Comparison of ENCODE assay signal across 8 mouse cellular contexts in genomic region chr17:46484461-46484875, GRCm38 (mm10). TPM values are rescaled to one million over a fixed set of nuclear protein-coding genes. Genes with fewer than 3 reads are reported as not detected.
A peak's percentile ranks its signal among the peaks of the same experiment; 100 is the strongest.
DNase-seq lines count a peak whose midpoint lies in the region; ATAC-seq and TF ChIP-seq lines count a peak whose summit lies in the region.

No protein-coding gene starts in this region.

- H3K4me2 ChIP-seq in forebrain, embryonic 15.5 days (replicated peaks) = peak overlapping the region; percentile 65

- peak overlapping the region; percentile 49; the same call in 1 of the 2 replicates for H3K27ac ChIP-seq in kidney, adult 2 months (ENCODE audit: insufficient read depth, low read depth, low read length)
- H3K27ac ChIP-seq in bone marrow, adult 2 months (ENCODE audit: control insufficient read depth, insufficient read depth, low read depth, low read length, poor library complexity) = peak overlapping the region; percentile 15; the same call in 1 of the 2 replicates
- H3K27ac ChIP-seq in forebrain, embryonic 15.5 days (replicated peaks) = no peak overlapping the region
- peak overlapping the region; percentile 78 for H3K27ac ChIP-seq in midbrain, embryonic 10.5 days (replicated peaks)

- no peaks in the 10 kb centered on the region for H3K9me3 ChIP-seq in forebrain, embryonic 15.5 days
- no peaks in the 10 kb centered on the region for H3K9me3 ChIP-seq in midbrain, embryonic 10.5 days (replicated peaks)

- H3K9ac ChIP-seq in forebrain, embryonic 15.5 days (replicated peaks) = peak overlapping the region; percentile 34; the same call in 1 of the 2 replicates

- ATAC-seq in forebrain, embryonic 15.5 days (replicated peaks) = no peak

- DNase-seq in kidney, adult 2 months = peak; percentile 29
- DNase-seq in kidney, postnatal 4 days = no peak
- peak; percentile 27 for DNase-seq in midbrain, embryonic 10.5 days (ENCODE audit: low spot score)
- DNase-seq in left cerebral cortex, adult 11 months (ENCODE audit: low spot score) = no peak
- no peak for DNase-seq in adrenal gland, adult (ENCODE audit: inconsistent age in 2 of 2, low spot score in 1 of 2)
- no peak for DNase-seq in thymus, postnatal 36 days

- H3K36me3 ChIP-seq in kidney, adult 2 months (ENCODE audit: control insufficient read depth, insufficient read depth, low read length) = no peaks in the 10 kb centered on the region
- H3K36me3 ChIP-seq in forebrain, embryonic 15.5 days = peaks cover 10% of the 10 kb centered on the region
- H3K36me3 ChIP-seq in midbrain, embryonic 10.5 days = peaks cover 10% of the 10 kb centered on the region

- H3K4me3 ChIP-seq in kidney, adult 2 months (ENCODE audit: insufficient read depth, low read depth, low read length) = no peak overlapping the region
- no peak overlapping the region for H3K4me3 ChIP-seq in bone marrow, adult 2 months (replicated peaks; ENCODE audit: control insufficient read depth, low read depth, low read length)
- peak overlapping the region; percentile 32 for H3K4me3 ChIP-seq in forebrain, embryonic 15.5 days
- peak overlapping the region; percentile 60 for H3K4me3 ChIP-seq in midbrain, embryonic 10.5 days

- peak; percentile 26; the same call in 1 of the 2 replicates for TF ChIP-seq CTCF in kidney, adult 2 months (conservative IDR thresholded peaks at IDR 0.05; ENCODE audit: insufficient read depth, insufficient read length, low read depth, low read length)
- TF ChIP-seq CTCF in bone marrow, adult 2 months (IDR thresholded peaks at IDR 0.05; ENCODE audit: control insufficient read depth, insufficient read depth, low read length) = peak; percentile 16; the same call in 1 of the 2 replicates

- WGBS in kidney, adult 2 months = 12% methylated on average over 6 of the region's 6 CpGs
- WGBS in bone marrow, adult 2 months = 8% methylated on average over 6 of the region's 6 CpGs
- WGBS in forebrain, embryonic 15.5 days = 10% methylated on average over 6 of the region's 6 CpGs
- 13% methylated on average over 6 of the region's 6 CpGs for WGBS in midbrain, embryonic 10.5 days

- no peak for TF ChIP-seq POLR2A in kidney, adult 2 months (IDR thresholded peaks at IDR 0.05; ENCODE audit: low read depth, low read length)
- TF ChIP-seq POLR2A in bone marrow, adult 2 months (IDR thresholded peaks at IDR 0.05; ENCODE audit: borderline replicate concordance, control insufficient read depth, low read depth, low read length) = no peak

- H3K27me3 ChIP-seq in kidney, adult 2 months (replicated peaks; ENCODE audit: control insufficient read depth, insufficient read depth, low read length) = peaks cover 2% of the 10 kb centered on the region; the same call in 1 of the 2 replicates
- H3K27me3 ChIP-seq in forebrain, embryonic 15.5 days = no peaks in the 10 kb centered on the region
- peaks cover 67% of the 10 kb centered on the region for H3K27me3 ChIP-seq in midbrain, embryonic 10.5 days (ENCODE audit: low read depth, poor library complexity, severe bottlenecking)

- H3K4me1 ChIP-seq in kidney, adult 2 months (ENCODE audit: control insufficient read depth, insufficient read depth, low read length) = no peaks in the 10 kb centered on the region
- no peaks in the 10 kb centered on the region for H3K4me1 ChIP-seq in bone marrow, adult 2 months (ENCODE audit: control insufficient read depth, insufficient read depth, low read length)
- peaks cover 49% of the 10 kb centered on the region for H3K4me1 ChIP-seq in forebrain, embryonic 15.5 days
- H3K4me1 ChIP-seq in midbrain, embryonic 10.5 days = peaks cover 41% of the 10 kb centered on the region

RNA-seq across cellular contexts. Expression of gene Ttbk1, which starts 3.0 kb away (rescaled TPM):
- 1.4 and 1.6 TPM in 2 replicates for polyA plus RNA-seq in kidney, adult 2 months (2012; rRNA removed)
- 0.27 and 1.2 TPM in 2 replicates for polyA plus RNA-seq in bone marrow, adult 2 months (2011; ENCODE audit: insufficient read depth, insufficient read length, low replicate concordance, missing spikeins)
- 6.5 and 7.5 TPM in 2 replicates for polyA plus RNA-seq in forebrain, embryonic 15.5 days (2015; fragmentation: Nextera tagmentation; extraction: Ambion mirVana)
- 0.81 and 1.8 TPM in 2 replicates for polyA plus RNA-seq in midbrain, embryonic 10.5 days (2016; fragmentation: Nextera tagmentation; extraction: Ambion mirVana)

RNA-seq across cellular contexts. Expression of gene Dnph1, which starts 12.0 kb away (rescaled TPM):
- 20.7 and 22.8 TPM in 2 replicates for polyA plus RNA-seq in kidney, adult 2 months (2012; rRNA removed)
- polyA plus RNA-seq in bone marrow, adult 2 months (2011; ENCODE audit: insufficient read depth, insufficient read length, low replicate concordance, missing spikeins) = 11.5 and 16.2 TPM in 2 replicates
- 32.1 and 33.3 TPM in 2 replicates for polyA plus RNA-seq in forebrain, embryonic 15.5 days (2015; fragmentation: Nextera tagmentation; extraction: Ambion mirVana)
- polyA plus RNA-seq in midbrain, embryonic 10.5 days (2016; fragmentation: Nextera tagmentation; extraction: Ambion mirVana) = 85.2 and 98.4 TPM in 2 replicates

RNA-seq across cellular contexts. Expression of gene Slc22a7, which starts 46.2 kb away (rescaled TPM):
- 164 and 283 TPM in 2 replicates for polyA plus RNA-seq in kidney, adult 2 months (2012; rRNA removed)
- polyA plus RNA-seq in bone marrow, adult 2 months (2011; ENCODE audit: insufficient read depth, insufficient read length, low replicate concordance, missing spikeins) = 0.75 TPM in 1 of 2 replicates, not detected in the other
- polyA plus RNA-seq in forebrain, embryonic 15.5 days (2015; fragmentation: Nextera tagmentation; extraction: Ambion mirVana) = 0.11 and 0.15 TPM in 2 replicates
- polyA plus RNA-seq in midbrain, embryonic 10.5 days (2016; fragmentation: Nextera tagmentation; extraction: Ambion mirVana) = not detected in 2 replicates

RNA-seq across cellular contexts. Expression of gene Crip3, which starts 55.7 kb away (rescaled TPM):
- polyA plus RNA-seq in kidney, adult 2 months (2012; rRNA removed) = 2.9 and 3.7 TPM in 2 replicates
- polyA plus RNA-seq in bone marrow, adult 2 months (2011; ENCODE audit: insufficient read depth, insufficient read length, low replicate concordance, missing spikeins) = 2.7 TPM in 1 of 2 replicates, not detected in the other
- 1.1 and 1.2 TPM in 2 replicates for polyA plus RNA-seq in forebrain, embryonic 15.5 days (2015; fragmentation: Nextera tagmentation; extraction: Ambion mirVana)
- 0.72 and 0.85 TPM in 2 replicates for polyA plus RNA-seq in midbrain, embryonic 10.5 days (2016; fragmentation: Nextera tagmentation; extraction: Ambion mirVana)

Comparison
In these comparisons a context has a peak if more than half of its experiments do, and no peak if none do; other contexts are left out.
1. DNase-seq: peak in kidney, adult 2 months (single experiment) and midbrain, embryonic 10.5 days (single experiment); none in kidney, postnatal 4 days (0 of 2), left cerebral cortex, adult 11 months (single experiment), adrenal gland, adult (0 of 2) and thymus, postnatal 36 days (0 of 2).
2. H3K4me3 ChIP-seq: peak in forebrain, embryonic 15.5 days (single experiment) and midbrain, embryonic 10.5 days (single experiment); none in kidney, adult 2 months (single experiment) and bone marrow, adult 2 months (single experiment).
3. RNA of gene Slc22a7, which starts 46.2 kb away (polyA plus RNA-seq): 164 to 283 TPM in kidney, adult 2 months; 0.75 TPM in bone marrow, adult 2 months, 0.11 to 0.15 TPM in forebrain, embryonic 15.5 days and not detected in midbrain, embryonic 10.5 days; every median in the first group is over 10 times any median in the second.